Mouse (Mus musculus): Measurements from ENCODE around the gene Smarcd3.

GRCm38 (mm10) chr5:24639081-24639480 is 14.9 kb upstream of the Smarcd3 start:
- no peak for TF ChIP-seq CTCF (IDR thresholded peaks at IDR 0.05; ENCODE audit: low read depth, low read length)
- TF ChIP-seq GATA2 (IDR thresholded peaks at IDR 0.05; ENCODE audit: borderline replicate concordance, low read depth, low read length) = no peak
- no peak for TF ChIP-seq TAL1 (conservative IDR thresholded peaks at IDR 0.05; ENCODE audit: low read depth, low read length)
- TF ChIP-seq GATA1 (IDR thresholded peaks at IDR 0.05; ENCODE audit: borderline replicate concordance, low read length) = no peak
